ENCODE assay signal across 26 mouse cellular contexts in genomic region chr11:88522114-88522513, GRCm38 (mm10).
A peak's percentile ranks its signal among the peaks of the same experiment; 100 is the strongest.
DNase-seq lines count a peak whose midpoint lies in the region; ATAC-seq and TF ChIP-seq lines count a peak whose summit lies in the region.
"Had no signal": no experiment of that assay in that cellular context is flagged by ENCODE, and none has a peak within 500 bp of the region (broad histone marks: within the 10 kb centered on the region; RNA-seq: fewer than 3 reads in every experiment).

No protein-coding gene starts in this region.

- H3K4me3 ChIP-seq in heart, embryonic 12.5 days, result no peak overlapping the region
- no peak overlapping the region for H3K4me3 ChIP-seq in hindbrain, embryonic 13.5 days
- H3K4me3 ChIP-seq in hindbrain, embryonic 14.5 days (replicated peaks; ENCODE audit: low read length), result no peak overlapping the region
- no peak overlapping the region for H3K4me3 ChIP-seq in neural tube, embryonic 15.5 days (replicated peaks)
- H3K4me3 ChIP-seq in intestine, postnatal 0 days (ENCODE audit: low read depth, low read length), result no peak overlapping the region
- H3K4me3 ChIP-seq: embryonic facial prominence, embryonic 12.5 days; forebrain, embryonic 13.5 days; kidney, embryonic 15.5 days; liver, embryonic 13.5 days; midbrain, embryonic 15.5 days; myocyte had no signal

- WGBS in heart, embryonic 12.5 days, result 32% methylated on average over 5 of the region's 5 CpGs
- 80% methylated on average over 5 of the region's 5 CpGs for WGBS in hindbrain, embryonic 13.5 days
- WGBS in hindbrain, embryonic 14.5 days, result 80% methylated on average over 5 of the region's 5 CpGs
- 92% methylated on average over 5 of the region's 5 CpGs for WGBS in neural tube, embryonic 15.5 days
- WGBS in intestine, postnatal 0 days, result 40% methylated on average over 5 of the region's 5 CpGs

- 0 out of 2 replicates have a peak, but pooled peaks cover 4% of the 10 kb centered on the region for H3K36me3 ChIP-seq in heart, embryonic 12.5 days
- no peaks in the 10 kb centered on the region for H3K36me3 ChIP-seq in hindbrain, embryonic 13.5 days
- H3K36me3 ChIP-seq in hindbrain, embryonic 14.5 days (replicated peaks; ENCODE audit: control insufficient read depth, insufficient read depth), result no peaks in the 10 kb centered on the region
- no peaks in the 10 kb centered on the region for H3K36me3 ChIP-seq in neural tube, embryonic 15.5 days
- H3K36me3 ChIP-seq in intestine, postnatal 0 days (ENCODE audit: control insufficient read depth, insufficient read depth), result no peaks in the 10 kb centered on the region
- H3K36me3 ChIP-seq: embryonic facial prominence, embryonic 12.5 days; kidney, embryonic 15.5 days; liver, embryonic 13.5 days; midbrain, embryonic 15.5 days had no signal

- 0 out of 2 replicates have a peak, but pooled peaks have one; percentile 13 for TF ChIP-seq CTCF in intestine, postnatal 0 days (IDR thresholded peaks at IDR 0.05; ENCODE audit: low read depth)

- peak overlapping the region; percentile 69; the same call in 1 of the 2 replicates for H3K27ac ChIP-seq in heart, embryonic 12.5 days (ENCODE audit: poor library complexity, severe bottlenecking)
- H3K27ac ChIP-seq in hindbrain, embryonic 13.5 days, result peak overlapping the region; percentile 84
- no peak overlapping the region for H3K27ac ChIP-seq in hindbrain, embryonic 14.5 days
- peak overlapping the region; percentile 54; the same call in 1 of the 2 replicates for H3K27ac ChIP-seq in neural tube, embryonic 15.5 days (replicated peaks)
- peak overlapping the region; percentile 22; the same call in 1 of the 2 replicates for H3K27ac ChIP-seq in intestine, postnatal 0 days (ENCODE audit: low read depth, low read length)
- H3K27ac ChIP-seq: embryonic facial prominence, embryonic 12.5 days; liver, embryonic 13.5 days had no signal

- no peak for DNase-seq in heart, adult 9 months (ENCODE audit: low spot score in 2 of 2)
- no peak for DNase-seq in hindbrain, embryonic 14.5 days (ENCODE audit: low spot score)
- no peak for DNase-seq in neural tube, embryonic 10.5 days (ENCODE audit: extremely low spot score, low spot score)
- DNase-seq: adrenal gland, postnatal 36 days; B cell, adult 2 months; cerebellum, adult 9-11 months; heart, postnatal 14 days; kidney, postnatal 36 days; layer of hippocampus, postnatal 36 days; liver, embryonic 13.5 days; lung, embryonic 14.5 days; right cerebral cortex, adult 18-20 months; right cerebral cortex, postnatal 4 days had no signal

- ATAC-seq in heart, embryonic 12.5 days (ENCODE audit: insufficient number of reproducible peaks, low FRiP score), result no peak
- no peak for ATAC-seq in hindbrain, embryonic 13.5 days (ENCODE audit: low FRiP score)
- ATAC-seq in hindbrain, embryonic 14.5 days (ENCODE audit: low FRiP score), result no peak
- ATAC-seq in neural tube, embryonic 15.5 days (ENCODE audit: low FRiP score), result no peak
- peak; percentile 88 for ATAC-seq in intestine, postnatal 0 days
- ATAC-seq: forebrain, embryonic 13.5 days; inflammation-experienced regulatory T-cells, adult 6 months; midbrain, embryonic 15.5 days; Patski had no signal

- H3K9ac ChIP-seq in heart, embryonic 12.5 days, result no peak overlapping the region
- no peak overlapping the region for H3K9ac ChIP-seq in hindbrain, embryonic 13.5 days
- H3K9ac ChIP-seq in hindbrain, embryonic 14.5 days, result no peak overlapping the region
- no peak overlapping the region for H3K9ac ChIP-seq in neural tube, embryonic 15.5 days (replicated peaks)
- no peak overlapping the region for H3K9ac ChIP-seq in intestine, postnatal 0 days (ENCODE audit: low read depth, low read length)
- H3K9ac ChIP-seq: embryonic facial prominence, embryonic 12.5 days; forebrain, embryonic 13.5 days; kidney, embryonic 15.5 days; liver, embryonic 13.5 days; lung, embryonic 14.5 days; midbrain, embryonic 15.5 days had no signal

- H3K9me3 ChIP-seq in heart, embryonic 12.5 days (replicated peaks), result no peaks in the 10 kb centered on the region
- no peaks in the 10 kb centered on the region for H3K9me3 ChIP-seq in hindbrain, embryonic 13.5 days
- no peaks in the 10 kb centered on the region for H3K9me3 ChIP-seq in hindbrain, embryonic 14.5 days (ENCODE audit: control insufficient read depth, low read length)
- H3K9me3 ChIP-seq in neural tube, embryonic 15.5 days (replicated peaks), result no peaks in the 10 kb centered on the region
- H3K9me3 ChIP-seq in intestine, postnatal 0 days (ENCODE audit: control insufficient read depth), result no peaks in the 10 kb centered on the region
- H3K9me3 ChIP-seq: embryonic facial prominence, embryonic 12.5 days; forebrain, embryonic 13.5 days; G1E; kidney, embryonic 15.5 days; liver, embryonic 13.5 days; midbrain, embryonic 15.5 days had no signal

- no peak overlapping the region for H3K4me2 ChIP-seq in heart, embryonic 12.5 days
- no peak overlapping the region for H3K4me2 ChIP-seq in hindbrain, embryonic 13.5 days
- H3K4me2 ChIP-seq in hindbrain, embryonic 14.5 days (replicated peaks), result no peak overlapping the region
- no peak overlapping the region for H3K4me2 ChIP-seq in neural tube, embryonic 15.5 days
- H3K4me2 ChIP-seq in intestine, postnatal 0 days (replicated peaks; ENCODE audit: low read depth), result 0 out of 2 replicates have a peak overlapping the region, but pooled peaks have one; percentile 13
- H3K4me2 ChIP-seq: embryonic facial prominence, embryonic 12.5 days; forebrain, embryonic 13.5 days; kidney, embryonic 15.5 days; liver, embryonic 13.5 days; lung, embryonic 14.5 days; midbrain, embryonic 15.5 days had no signal

- H3K27me3 ChIP-seq in heart, embryonic 12.5 days (replicated peaks), result no peaks in the 10 kb centered on the region
- no peaks in the 10 kb centered on the region for H3K27me3 ChIP-seq in hindbrain, embryonic 13.5 days
- no peaks in the 10 kb centered on the region for H3K27me3 ChIP-seq in hindbrain, embryonic 14.5 days (ENCODE audit: control insufficient read depth, insufficient read depth, low read length)
- no peaks in the 10 kb centered on the region for H3K27me3 ChIP-seq in neural tube, embryonic 15.5 days (replicated peaks)
- H3K27me3 ChIP-seq in intestine, postnatal 0 days (replicated peaks; ENCODE audit: control insufficient read depth, insufficient read depth, low read length), result no peaks in the 10 kb centered on the region
- H3K27me3 ChIP-seq: CH12.LX; embryonic facial prominence, embryonic 12.5 days; forebrain, embryonic 13.5 days; kidney, embryonic 15.5 days; liver, embryonic 13.5 days; midbrain, embryonic 15.5 days; Patski had no signal

- peaks cover 73% of the 10 kb centered on the region for H3K4me1 ChIP-seq in heart, embryonic 12.5 days (replicated peaks)
- peaks cover 78% of the 10 kb centered on the region for H3K4me1 ChIP-seq in hindbrain, embryonic 13.5 days (replicated peaks)
- H3K4me1 ChIP-seq in hindbrain, embryonic 14.5 days (replicated peaks; ENCODE audit: control insufficient read depth, insufficient read depth, low read length), result peaks cover 73% of the 10 kb centered on the region
- H3K4me1 ChIP-seq in neural tube, embryonic 15.5 days, result peaks cover 72% of the 10 kb centered on the region
- peaks cover 12% of the 10 kb centered on the region for H3K4me1 ChIP-seq in intestine, postnatal 0 days (replicated peaks; ENCODE audit: control insufficient read depth, insufficient read depth, low read length)
